Mouse (Mus musculus) forebrain, embryonic 10.5 days (tissue): ENCODE measurements at regions not wholly inside any gene's neighbourhood (a gene's known extent, or its start where the extent isn't known, plus 50 kb on each side); places are given as distances from the start of the nearest gene placed in this dataset. TPM values are rescaled to one million over a fixed set of nuclear protein-coding genes. Genes with fewer than 3 reads are reported as not detected.

Source experiments
- DNase-seq: peaks from one replicate; pipeline ENCODE4 v3.0.0-alpha.2; 2017; ENCODE audit warnings: low spot score; ENCODE audit errors: extremely low spot score
- H3K27ac ChIP-seq: fragments of 300-500 bp; sonication (generic); 2 replicates; pipeline ENCODE4 v1.5.1; 2016; ENCODE audit warnings: mild to moderate bottlenecking
- H3K27me3 ChIP-seq: fragments of 300-500 bp; sonication (generic); 2 replicates; pipeline ENCODE4 v1.6.1; 2016; ENCODE audit warnings: mild to moderate bottlenecking; ENCODE audit not compliant: poor library complexity, severe bottlenecking
- H3K36me3 ChIP-seq: fragments of 300-500 bp; sonication (generic); replicated peaks from 2 replicates; pipeline ENCODE4 v1.6.1; 2016; ENCODE audit warnings: mild to moderate bottlenecking, moderate library complexity
- H3K4me1 ChIP-seq: fragments of 300-500 bp; sonication (generic); 2 replicates; pipeline ENCODE4 v1.6.1; 2016
- H3K4me3 ChIP-seq: fragments of 300-500 bp; sonication (generic); 2 replicates; pipeline ENCODE4 v1.5.1; 2016; ENCODE audit warnings: mild to moderate bottlenecking, moderate library complexity
- H3K9me3 ChIP-seq: fragments of 300-500 bp; sonication (generic); 2 replicates; pipeline ENCODE4 v1.6.1; 2016; ENCODE audit warnings: mild to moderate bottlenecking, moderate library complexity
- WGBS: fragments of 180-500 bp; shearing (Covaris S2); methylation state at CpG from one replicate; pipeline ENCODE4 v1.1.7; 2016; 5-methylcytosine and 5-hydroxymethylcytosine counted together
- microRNA-seq: library from miRNA; unstranded; fragments of <30 nt; microRNA quantifications from one replicate; pipeline ENCODE4, GENCODE M21; 2017

DNA sequence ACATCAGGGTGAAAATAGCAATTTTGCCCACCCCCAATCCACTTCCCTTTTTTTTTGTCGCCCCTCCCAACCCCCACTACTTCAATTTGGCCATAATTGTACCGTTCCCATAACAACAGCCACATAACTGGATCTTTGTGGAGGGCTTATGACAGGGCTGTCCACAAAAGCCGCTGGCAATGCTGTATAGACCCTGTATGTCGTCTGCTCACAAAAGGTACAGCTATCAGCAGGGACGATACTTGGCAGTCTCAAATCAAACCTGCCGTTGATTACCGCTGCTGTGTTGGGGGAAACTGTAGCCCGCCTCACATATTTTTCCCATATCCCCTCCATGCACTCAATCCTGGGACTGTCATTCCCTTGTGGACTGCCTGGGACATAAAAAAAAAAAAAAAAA lies 80.9 kb upstream of the Sdk1 start:
- no peak overlapping the region for H3K27ac ChIP-seq
- 88% methylated on average over 8 of the region's 8 CpGs for WGBS
- DNase-seq = no peak
- no peaks in the 10 kb centered on the region for H3K27me3 ChIP-seq
- no peaks in the 10 kb centered on the region for H3K9me3 ChIP-seq
- no peak overlapping the region for H3K4me3 ChIP-seq
- no peaks in the 10 kb centered on the region for H3K36me3 ChIP-seq
- H3K4me1 ChIP-seq = 0 out of 2 replicates have a peak, but pooled peaks cover 4% of the 10 kb centered on the region

DNA sequence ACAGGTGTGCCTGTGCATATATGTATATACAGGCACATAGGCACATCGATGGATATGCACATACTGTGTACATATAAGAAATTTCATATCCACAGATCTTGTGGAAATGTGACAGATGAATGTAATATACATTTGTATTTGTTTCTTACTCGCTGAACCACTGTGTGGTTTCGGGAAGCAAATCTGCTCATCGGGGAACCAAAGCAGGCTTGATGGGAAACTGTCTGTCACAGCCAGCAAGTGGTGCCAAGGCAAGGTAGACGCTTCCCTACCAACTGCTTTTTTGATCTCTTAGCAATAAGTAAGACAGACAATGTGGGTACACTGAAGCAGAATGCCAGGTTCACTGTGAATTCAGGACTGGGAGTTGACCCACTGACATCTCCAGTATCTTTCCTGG lies 80.3 kb upstream of the Sdk1 start:
- Histone ChIP-seq H3K36me3 (no peaks in the 10 kb centered on the region), H3K4me1 (0 out of 2 replicates have a peak, but pooled peaks cover 4% of the 10 kb centered on the region), H3K27ac (no peak overlapping the region), H3K9me3 (no peaks in the 10 kb centered on the region), H3K4me3 (no peak overlapping the region), H3K27me3 (no peaks in the 10 kb centered on the region)
- DNase-seq = no peak
- WGBS = 94% methylated on average over 5 of the region's 5 CpGs

DNA sequence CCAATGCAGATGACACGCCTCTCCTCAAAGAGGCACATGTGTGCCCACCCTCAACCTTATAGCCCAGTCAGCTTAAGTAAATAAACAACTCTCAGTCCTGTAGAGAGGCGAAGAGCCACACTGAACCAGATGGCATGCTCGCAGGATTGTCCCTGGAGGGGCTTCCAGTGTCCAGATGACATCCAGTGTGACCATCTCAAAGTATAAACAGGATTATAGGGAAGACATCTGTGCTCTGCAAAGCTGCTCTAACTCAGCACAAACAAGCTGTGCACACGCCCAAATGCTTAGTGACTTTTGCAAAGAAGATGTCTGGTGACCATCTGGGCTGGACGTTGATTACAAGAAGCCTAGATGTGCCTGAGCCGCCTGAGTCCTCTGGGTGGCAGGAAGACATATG lies 58.8 kb upstream of the Sdk1 start:
- Histone ChIP-seq H3K9me3 (no peaks in the 10 kb centered on the region), H3K27me3 (no peaks in the 10 kb centered on the region), H3K4me1 (no peaks in the 10 kb centered on the region), H3K4me3 (no peak overlapping the region), H3K27ac (no peak overlapping the region), H3K36me3 (no peaks in the 10 kb centered on the region)
- no peak for DNase-seq
- 70% methylated on average over 6 of the region's 6 CpGs for WGBS

DNA sequence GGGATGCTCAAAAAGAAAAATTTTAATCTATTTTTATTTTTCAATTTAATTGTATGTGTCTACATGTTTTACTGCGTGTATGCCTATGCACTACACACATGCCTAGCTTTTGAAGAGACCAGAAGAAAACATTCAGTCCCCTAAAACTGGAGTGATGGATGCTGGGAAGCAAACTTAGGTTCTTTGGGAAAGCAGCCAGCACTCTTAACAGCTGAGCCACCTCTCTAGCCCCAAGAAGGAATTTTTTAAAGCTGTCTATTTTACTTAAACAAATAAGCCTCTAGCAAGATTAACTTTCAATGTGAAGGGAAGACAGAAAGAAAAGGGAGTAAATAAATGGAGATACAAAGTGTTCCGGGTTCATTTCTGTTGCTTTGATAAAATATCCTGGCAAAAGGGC lies 52.3 kb upstream of the Sdk1 start:
- no peaks in the 10 kb centered on the region for H3K27me3 ChIP-seq
- no peak for DNase-seq
- H3K27ac ChIP-seq = no peak overlapping the region
- H3K4me3 ChIP-seq = no peak overlapping the region
- no peaks in the 10 kb centered on the region for H3K36me3 ChIP-seq
- H3K9me3 ChIP-seq = no peaks in the 10 kb centered on the region
- 91% methylated on average over 2 of the region's 2 CpGs for WGBS
- no peaks in the 10 kb centered on the region for H3K4me1 ChIP-seq

Small RNA genes lying in the stretch of these regions (microRNA-seq; reads per million reads assigned to microRNA genes)
- not detected for gene Gm26113
